Mouse (Mus musculus) ES-E14 (cell line): ENCODE results near the gene Psd4.

ENCODE experiments used
- CHD2 ChIP-seq: IDR thresholded peaks from 2 replicates; pipeline ENCODE4 v1.6.1; 2014; ENCODE audit warnings: mild to moderate bottlenecking, low read depth, low read length, inconsistent platforms
- HCFC1 ChIP-seq: IDR thresholded peaks from 2 replicates; pipeline ENCODE4 v1.6.1; 2012; ENCODE audit warnings: low read length, inconsistent platforms, borderline replicate concordance; ENCODE audit not compliant: insufficient read depth

- TF ChIP-seq CHD2 (no peak), HCFC1 (no peak)
Measured at GRCm38 (mm10) chr2:24383636-24384035, 16.3 kb downstream of the Psd4 start.
